Mouse (Mus musculus): ENCODE results near the gene Actrt2.

Actrt2 gene

DNA sequence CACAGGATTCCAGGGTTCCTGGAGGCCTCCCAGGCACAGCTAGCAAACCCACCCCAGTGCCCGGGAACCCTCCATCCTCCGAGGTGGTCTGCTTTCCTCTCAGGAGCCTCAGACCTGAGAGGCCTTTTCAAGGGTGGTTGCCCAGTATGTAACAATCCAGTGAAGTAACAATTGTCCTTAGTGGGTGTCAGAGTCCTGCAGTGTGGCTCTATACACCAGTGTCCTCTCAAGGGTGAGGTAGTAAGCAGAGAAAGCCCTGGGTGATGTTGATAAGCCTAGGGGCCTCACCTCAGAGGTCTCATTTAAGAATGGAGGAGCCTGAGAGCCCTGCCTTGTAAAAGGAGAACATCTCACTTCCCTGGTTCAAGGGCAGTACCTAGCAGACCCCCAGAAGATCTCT lies at the start of gene Actrt2:
TSS of gene Actrt2 (minus strand) at position 101 of the 400 bp plus-strand sequence.
- DNase-seq: no peak

DNA sequence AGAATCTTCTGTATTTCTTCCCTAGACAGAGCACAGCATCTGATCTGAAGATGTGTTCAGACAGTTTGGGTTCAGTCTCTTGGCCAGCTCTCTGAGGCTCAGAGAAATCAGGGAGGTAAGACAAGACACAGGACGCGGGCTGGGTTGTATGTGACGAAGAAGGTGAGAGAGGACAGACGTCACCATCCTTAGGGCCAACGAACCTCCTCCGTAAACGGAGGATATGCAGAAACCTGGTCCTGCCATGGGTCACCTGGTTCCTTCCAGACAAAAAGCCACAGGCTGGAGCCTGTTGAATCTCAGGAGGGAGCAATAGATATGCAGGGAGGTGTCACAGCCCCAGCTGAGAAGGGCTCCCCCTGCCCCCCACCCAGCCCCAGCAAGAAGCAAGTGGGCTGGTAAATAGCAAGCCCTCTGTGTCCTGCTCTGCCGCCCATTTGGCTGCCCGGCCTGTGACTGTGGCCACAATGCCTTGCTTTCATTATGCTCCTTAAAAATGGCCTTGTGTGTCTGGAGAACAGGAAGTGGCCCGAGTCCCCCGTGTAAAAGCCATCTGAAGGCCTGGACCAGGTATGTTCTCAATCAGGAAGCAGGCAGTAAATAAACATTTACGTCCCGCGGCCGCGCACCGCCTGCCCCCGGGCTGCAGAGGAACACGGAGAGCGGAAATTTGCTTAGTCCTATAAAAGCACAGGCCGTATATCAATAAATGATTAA lies 41.9 kb upstream of the Actrt2 start:
- DNase-seq: no peak

- DNase-seq: no peak
These were observed 41.1 kb upstream of the Actrt2 start for GRCm38 (mm10) chr4:154708811-154709210.

DNA sequence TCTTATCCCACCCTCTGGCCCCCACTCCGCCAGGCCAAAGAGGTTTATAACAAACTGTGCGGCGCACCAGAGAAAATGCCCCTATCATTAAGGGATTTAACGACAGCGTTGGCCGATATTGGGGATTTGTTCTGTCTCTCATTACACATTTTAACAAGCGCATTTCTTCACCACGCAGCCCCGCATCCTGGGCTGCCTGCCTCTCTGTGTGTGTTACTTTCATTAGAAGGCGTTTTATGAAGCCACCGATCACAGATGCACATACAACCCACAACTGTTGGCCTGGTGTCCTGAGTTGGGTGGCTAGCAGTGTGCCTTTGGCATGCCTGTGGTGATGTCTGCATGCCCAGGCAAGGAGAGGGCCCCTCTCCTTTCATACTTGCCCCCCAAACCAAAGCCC lies 40.6 kb upstream of the Actrt2 start:
- DNase-seq: no peak

DNA sequence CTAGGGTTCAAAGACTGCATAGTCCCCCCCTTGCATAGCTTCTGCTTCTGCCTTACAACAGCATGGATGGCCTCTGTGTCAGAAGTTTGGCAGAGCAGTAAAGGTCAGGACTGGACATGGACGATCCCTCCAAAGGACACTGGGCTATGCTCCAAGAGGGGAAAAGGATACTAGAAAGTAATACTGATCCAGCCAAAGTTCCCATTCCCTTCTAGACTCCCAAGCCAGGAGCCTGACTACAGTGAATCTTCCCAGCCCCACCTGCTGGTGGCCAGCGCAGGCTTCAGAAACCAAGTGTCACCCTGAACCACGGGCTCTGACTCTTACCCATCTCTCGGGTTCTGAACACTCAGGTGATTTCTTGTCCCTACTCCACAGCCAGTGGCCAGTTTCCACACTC lies 39.9 kb upstream of the Actrt2 start:
- no peak for DNase-seq

DNA sequence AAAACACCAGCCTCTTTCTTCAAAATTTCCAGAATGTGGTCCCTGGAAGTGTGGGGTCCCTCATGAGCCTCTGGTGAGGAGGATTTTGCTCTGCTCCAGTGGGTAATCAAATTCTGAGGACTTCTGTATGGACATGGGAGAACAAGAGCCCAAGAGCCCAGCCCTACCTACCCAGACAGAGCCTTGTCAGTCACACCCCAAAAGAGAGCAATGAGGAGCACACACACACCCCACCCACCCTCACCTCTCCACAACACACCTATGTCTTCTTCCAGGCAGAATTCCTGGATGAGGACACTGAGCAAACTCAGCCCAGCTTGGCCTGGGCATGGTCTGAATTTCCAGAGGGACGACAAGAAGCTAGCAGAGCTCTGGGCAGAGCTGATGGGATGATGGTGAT lies 38.8 kb upstream of the Actrt2 start:
- DNase-seq: no peak

- no peak for DNase-seq
These were observed 38.0 kb upstream of the Actrt2 start for GRCm38 (mm10) chr4:154705681-154706080.

DNA sequence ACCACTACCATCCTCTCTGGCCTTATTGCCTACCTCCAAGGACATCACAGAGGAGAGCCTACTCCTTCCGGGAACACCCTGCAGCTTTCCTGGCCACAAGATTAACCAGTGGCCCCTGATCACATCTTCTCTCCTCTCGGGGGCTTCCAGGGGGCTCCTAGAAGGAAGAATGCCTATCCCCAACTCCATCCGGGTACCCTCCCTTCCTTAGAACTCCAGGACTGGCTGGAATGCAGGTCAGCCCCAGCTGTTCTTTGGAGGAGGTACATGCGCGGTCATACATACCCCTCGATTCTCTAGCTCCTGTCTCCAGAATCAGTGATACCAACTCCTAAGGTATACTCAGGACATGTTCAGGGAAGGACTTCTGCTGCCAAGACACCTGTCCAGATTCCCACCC lies 37.4 kb upstream of the Actrt2 start:
- DNase-seq: no peak

- DNase-seq: no peak
These were observed 36.9 kb upstream of the Actrt2 start for GRCm38 (mm10) chr4:154704591-154704990.

DNA sequence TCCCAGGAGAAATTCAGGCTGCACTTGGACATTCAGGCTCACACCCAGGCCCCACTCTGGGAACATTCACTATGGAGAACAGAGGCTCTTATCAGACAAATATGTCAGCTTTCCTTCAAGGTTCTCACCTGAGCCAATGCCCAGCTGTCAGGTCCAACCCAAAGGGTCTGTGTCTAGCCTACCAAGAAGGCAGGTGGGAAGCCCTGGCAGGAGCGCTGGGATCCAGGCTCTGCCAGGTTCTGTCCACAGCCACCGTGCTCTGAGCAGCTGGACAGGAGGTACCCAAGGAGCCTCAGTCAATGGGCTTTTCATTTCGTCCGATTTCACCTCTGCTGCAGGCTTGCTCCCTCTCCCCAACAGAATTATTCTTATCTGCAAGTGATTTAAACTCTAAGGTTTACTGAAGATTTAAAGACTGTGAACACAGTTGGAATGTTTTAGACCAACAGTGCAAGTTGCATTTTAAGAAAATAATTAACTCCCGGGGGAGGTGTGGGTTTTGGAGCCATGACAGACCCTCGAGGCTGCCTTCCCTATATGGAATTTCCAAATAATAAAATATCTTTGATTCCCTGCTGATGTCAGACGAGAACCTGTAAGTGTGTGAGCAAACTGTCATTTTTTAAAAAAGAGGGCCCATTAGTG lies 35.9 kb upstream of the Actrt2 start:
- no peak for DNase-seq

GRCm38 (mm10) chr4:154702931-154703330 lies 35.3 kb upstream of the Actrt2 start:
- no peak for DNase-seq

GRCm38 (mm10) chr4:154702186-154702585 lies 34.5 kb upstream of the Actrt2 start:
- no peak for DNase-seq

DNA sequence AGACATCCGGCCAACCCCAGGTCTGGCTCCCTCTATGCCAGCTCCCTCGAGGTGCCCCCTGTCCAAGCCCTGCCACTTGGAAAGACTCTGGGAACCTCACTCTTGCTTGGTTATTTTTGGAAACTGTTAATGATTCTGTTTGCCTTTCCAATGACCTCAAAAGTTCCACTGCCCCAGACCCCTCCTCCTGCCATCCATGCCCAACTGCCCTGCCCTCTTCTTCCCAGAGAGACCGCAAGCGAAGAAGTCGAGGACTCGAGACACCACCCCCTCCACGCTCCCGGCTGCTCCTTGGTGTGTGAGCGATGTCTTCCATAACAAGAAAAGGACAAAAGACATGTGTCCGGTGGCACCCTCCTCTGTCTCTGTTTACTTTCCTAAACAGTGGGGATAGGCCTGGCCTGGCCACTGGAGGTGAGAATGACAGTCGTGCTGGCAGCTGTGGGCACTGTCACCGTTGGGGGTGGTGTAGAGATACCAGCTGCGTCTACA lies 33.3 kb upstream of the Actrt2 start:
- no peak for DNase-seq

GRCm38 (mm10) chr4:154700436-154700835 lies 32.8 kb upstream of the Actrt2 start:
- no peak for DNase-seq

GRCm38 (mm10) chr4:154699236-154699635 lies 31.6 kb upstream of the Actrt2 start:
- no peak for DNase-seq

- DNase-seq: no peak
These were observed 31.0 kb upstream of the Actrt2 start for GRCm38 (mm10) chr4:154698631-154699030.

DNA sequence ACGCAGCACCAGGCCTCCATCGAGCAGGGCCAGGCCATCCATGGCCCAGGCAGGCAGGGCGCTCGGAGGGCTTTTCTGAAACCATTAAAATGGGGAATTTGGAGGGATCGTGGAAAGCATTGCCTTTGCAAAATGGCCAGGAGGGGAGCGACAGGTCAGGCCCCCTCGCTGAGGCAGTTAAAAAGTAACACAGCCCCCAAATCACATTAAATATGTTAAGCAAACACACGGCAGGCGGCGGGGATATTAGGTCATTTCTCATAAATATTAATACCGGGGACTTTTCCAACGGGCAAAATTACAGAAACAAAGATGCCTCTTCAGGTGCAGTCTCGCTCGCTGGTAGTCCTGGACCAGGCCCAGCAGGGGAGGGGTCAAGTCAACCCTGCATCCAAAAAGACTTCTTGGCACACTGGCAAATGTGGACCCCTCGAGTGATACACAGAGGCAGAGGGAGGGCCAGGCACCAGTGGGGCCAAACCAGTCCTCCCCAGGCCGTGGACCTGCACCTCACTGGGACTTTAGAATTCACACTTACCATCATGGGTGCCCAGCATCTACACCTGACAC lies 30.4 kb upstream of the Actrt2 start:
- no peak for DNase-seq

DNA sequence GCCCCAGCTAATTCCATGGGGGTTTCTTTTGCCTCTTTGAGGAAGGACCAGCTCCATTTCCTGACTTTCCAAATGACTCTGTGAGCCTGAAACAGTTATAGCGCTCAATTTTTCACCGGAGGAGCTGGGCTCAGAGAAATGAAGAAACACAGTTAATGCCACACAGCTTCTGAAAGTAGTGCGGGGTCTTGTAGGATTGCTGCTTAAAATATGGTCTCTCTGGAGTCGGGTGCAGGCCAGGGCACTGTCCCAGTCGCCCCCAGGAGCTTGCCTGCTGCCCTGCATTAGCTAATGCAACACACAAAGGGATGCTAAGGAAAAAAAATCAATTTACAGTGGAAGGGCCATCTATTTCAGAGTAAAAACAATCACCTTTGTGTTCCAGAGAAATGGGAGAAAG lies 29.8 kb upstream of the Actrt2 start:
- no peak for DNase-seq

- DNase-seq: no peak
These were observed 28.9 kb upstream of the Actrt2 start for GRCm38 (mm10) chr4:154696552-154696951.

DNA sequence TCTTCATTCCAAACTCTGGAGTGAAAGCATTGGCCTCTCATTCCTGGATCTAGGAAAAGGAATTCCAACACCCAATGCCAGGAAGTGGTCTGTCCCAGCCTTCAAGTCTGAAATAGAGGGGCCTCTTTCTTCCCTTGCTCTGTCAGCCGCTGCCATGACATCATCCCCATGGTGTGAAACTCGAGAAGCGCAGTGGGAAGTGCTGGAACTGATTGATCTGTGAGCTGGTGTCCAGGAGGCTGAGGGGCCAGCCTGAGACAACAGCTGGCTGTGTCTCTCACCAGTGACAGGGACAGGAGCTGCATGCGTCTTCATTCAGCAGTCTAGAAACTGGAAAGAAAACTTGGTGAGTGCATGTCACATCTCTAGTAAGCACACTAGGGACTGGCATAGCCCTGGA lies 28.5 kb upstream of the Actrt2 start:
- DNase-seq: no peak

DNA sequence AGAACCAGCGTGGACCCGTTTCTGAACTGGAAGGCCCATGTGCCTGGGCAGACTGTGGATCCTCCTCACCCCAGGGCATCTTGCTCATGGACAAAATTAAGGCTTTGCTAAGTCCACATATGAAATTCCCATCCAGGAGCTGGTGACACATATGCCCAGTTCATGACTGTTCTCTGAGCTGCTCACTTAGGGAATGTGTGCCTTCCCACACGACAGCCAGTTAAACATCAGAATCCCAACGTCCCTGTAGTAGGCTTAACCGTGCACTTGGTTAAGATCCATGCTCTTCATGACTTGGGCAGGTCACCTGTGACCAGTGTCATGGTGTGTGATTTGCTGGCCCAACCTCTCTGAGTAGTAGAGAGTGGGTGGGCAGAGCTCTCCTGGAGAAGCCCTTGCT lies 26.7 kb upstream of the Actrt2 start:
- no peak for DNase-seq

DNA sequence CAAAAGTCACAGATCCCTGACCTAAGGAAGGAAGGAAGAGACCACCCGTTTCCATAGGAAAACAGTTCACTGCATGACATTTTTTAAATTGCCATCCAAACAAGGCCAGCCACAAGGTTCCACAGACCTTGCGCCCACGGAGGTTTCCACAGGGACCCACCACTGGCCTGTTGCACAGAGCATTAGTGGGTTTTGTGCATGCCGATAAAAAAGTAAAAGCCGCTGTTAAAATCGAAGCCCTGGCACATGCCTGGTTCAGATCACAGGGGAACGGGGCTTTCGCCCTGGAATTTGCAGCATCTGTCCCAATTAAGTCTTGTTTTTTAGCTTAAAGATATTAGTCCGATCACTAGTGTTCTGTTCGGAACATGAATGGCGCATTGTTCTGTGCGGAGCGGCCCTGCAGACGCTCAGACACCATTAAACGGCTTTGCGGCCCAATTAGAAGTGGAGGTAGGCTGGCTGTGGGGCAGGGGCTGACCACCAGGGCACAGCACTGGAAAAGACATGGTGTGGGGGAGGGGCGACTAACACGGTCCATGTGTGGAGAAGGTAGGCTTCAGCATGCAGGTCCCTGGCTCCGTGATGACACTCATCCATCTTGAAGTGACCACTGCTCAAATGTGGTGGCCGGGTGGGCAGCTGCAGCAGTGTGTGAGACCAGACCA lies 25.8 kb upstream of the Actrt2 start:
- no peak for DNase-seq

DNA sequence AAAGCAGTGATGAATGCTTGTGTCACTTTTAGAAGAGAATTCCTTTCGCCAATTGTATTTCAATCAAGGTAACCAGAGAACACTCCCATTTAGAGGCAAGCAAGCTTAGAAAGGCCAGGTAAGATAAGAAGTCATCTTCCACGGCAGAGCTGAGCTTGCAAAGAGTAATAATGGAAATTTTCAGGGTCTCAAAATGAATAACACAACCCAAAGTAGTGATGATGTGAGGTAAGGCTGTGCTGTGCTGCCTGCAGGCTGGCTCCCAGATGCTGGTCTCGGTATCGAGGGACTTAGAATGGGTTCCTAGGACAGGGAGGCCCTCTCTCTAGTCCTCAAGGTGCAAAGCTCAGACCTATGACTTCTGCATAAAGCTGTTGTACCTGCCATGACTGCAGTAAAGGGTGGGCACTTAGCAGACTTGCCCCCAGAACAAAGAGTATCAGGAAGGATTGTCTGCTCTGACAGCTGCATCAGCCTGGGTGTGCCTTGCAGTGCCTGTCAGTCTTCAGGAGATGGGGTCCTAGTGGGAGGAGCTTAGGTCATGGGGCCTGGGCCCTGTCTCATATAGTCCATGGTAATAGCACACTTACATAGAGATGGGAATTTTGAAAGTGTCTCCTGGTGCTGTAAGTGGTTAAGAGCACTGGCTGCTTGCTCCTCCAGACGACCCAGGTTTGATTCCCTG lies 15.5 kb upstream of the Actrt2 start:
- DNase-seq: no peak

Data from cerebellum, adult 9-10 months (tissue).